Mouse (Mus musculus): ENCODE data around the gene Ticam1. TPM values are rescaled to one million over a fixed set of nuclear protein-coding genes. Genes with fewer than 3 reads are reported as not detected.

The Ticam1 gene
- total RNA-seq, 2 experiments from 2014 or later: 3.0 to 9.0 TPM

DNA sequence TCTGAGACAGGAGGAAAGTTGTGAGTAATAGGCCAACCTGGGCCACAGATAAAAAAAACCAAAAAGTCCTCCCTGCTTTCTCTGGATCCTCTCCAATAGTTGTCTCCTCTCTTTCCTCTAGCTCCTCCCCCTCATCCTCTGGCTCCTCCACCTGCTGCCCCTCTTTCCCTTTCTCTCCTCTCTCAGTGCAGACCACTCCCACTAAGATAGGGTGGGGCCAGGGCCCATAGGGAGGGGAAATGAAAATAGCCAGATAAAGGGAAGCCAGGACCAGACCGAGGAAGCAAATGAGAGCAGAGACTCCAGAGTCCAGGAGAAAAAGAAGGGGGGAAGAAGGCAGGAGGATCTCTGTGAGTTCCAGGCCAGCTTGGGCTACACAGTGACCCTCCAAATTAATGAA is 51.7 kb downstream of the Ticam1 start:
- ATAC-seq (replicated peaks; ENCODE audit: poor library complexity): peak; percentile 31; the same call in 1 of the 2 replicates

- peak; percentile 52 for ATAC-seq (replicated peaks; ENCODE audit: poor library complexity)
These were observed 56.8 kb downstream of the Ticam1 start for GRCm38 (mm10) chr17:56219805-56220204.

Other genes with a start within 250 kb of the Ticam1 start
- 19.1 TPM in 2 replicates for gene Sh3gl1, start 240.2 kb downstream of the Ticam1 start, total RNA-seq (2015)
- gene Sh3gl1, start 240.2 kb downstream of the Ticam1 start, total RNA-seq (2017): 22.1 and 25.0 TPM in 2 replicates
- gene Chaf1a, start 236.3 kb downstream of the Ticam1 start, total RNA-seq (2015): 15.5 and 16.7 TPM in 2 replicates
- gene Chaf1a, start 236.3 kb downstream of the Ticam1 start, total RNA-seq (2017): 32.3 and 33.9 TPM in 2 replicates
- 13.6 and 13.7 TPM in 2 replicates for gene Ubxn6, start 201.8 kb downstream of the Ticam1 start, total RNA-seq (2015)
- 17.4 and 19.9 TPM in 2 replicates for gene Ubxn6, start 201.8 kb downstream of the Ticam1 start, total RNA-seq (2017)
- gene Hdgfl2, start 197.2 kb downstream of the Ticam1 start, total RNA-seq (2015): 20.7 and 25.4 TPM in 2 replicates
- gene Hdgfl2, start 197.2 kb downstream of the Ticam1 start, total RNA-seq (2017): 80.0 and 87.8 TPM in 2 replicates
- not detected in 2 replicates for gene Plin4, start 167.0 kb downstream of the Ticam1 start, total RNA-seq (2015)
- not detected in 2 replicates for gene Plin4, start 167.0 kb downstream of the Ticam1 start, total RNA-seq (2017)
- 0.17 TPM in 1 of 2 replicates, not detected in the other for gene Plin5, start 159.2 kb downstream of the Ticam1 start, total RNA-seq (2015)
- gene Plin5, start 159.2 kb downstream of the Ticam1 start, total RNA-seq (2017): 0.14 TPM in 1 of 2 replicates, not detected in the other
- gene Lrg1, start 154.8 kb downstream of the Ticam1 start, total RNA-seq (2015): 1.6 and 3.6 TPM in 2 replicates
- 1.4 and 4.7 TPM in 2 replicates for gene Lrg1, start 154.8 kb downstream of the Ticam1 start, total RNA-seq (2017)
- gene Sema6b, start 136.4 kb downstream of the Ticam1 start, total RNA-seq (2015): 1.8 and 2.2 TPM in 2 replicates
- gene Sema6b, start 136.4 kb downstream of the Ticam1 start, total RNA-seq (2017): 3.2 and 4.9 TPM in 2 replicates
- gene Tnfaip8l1, start 114.3 kb downstream of the Ticam1 start, total RNA-seq (2015): 1.5 and 2.2 TPM in 2 replicates
- gene Tnfaip8l1, start 114.3 kb downstream of the Ticam1 start, total RNA-seq (2017): 0.91 and 2.8 TPM in 2 replicates
- 55.1 and 56.1 TPM in 2 replicates for gene Mydgf, start 92.9 kb downstream of the Ticam1 start, total RNA-seq (2015)
- 50.4 and 57.1 TPM in 2 replicates for gene Mydgf, start 92.9 kb downstream of the Ticam1 start, total RNA-seq (2017)
- gene Dpp9, start 57.9 kb downstream of the Ticam1 start, total RNA-seq (2015): 27.0 and 31.0 TPM in 2 replicates
- gene Dpp9, start 57.9 kb downstream of the Ticam1 start, total RNA-seq (2017): 15.7 and 19.9 TPM in 2 replicates
- 15.3 and 15.9 TPM in 2 replicates for gene Fem1a, start 20.0 kb downstream of the Ticam1 start, total RNA-seq (2015)
- 20.7 and 23.4 TPM in 2 replicates for gene Fem1a, start 20.0 kb downstream of the Ticam1 start, total RNA-seq (2017)
- gene Plin3, start 16.1 kb upstream of the Ticam1 start, total RNA-seq (2015): 7.3 and 8.1 TPM in 2 replicates
- gene Plin3, start 16.1 kb upstream of the Ticam1 start, total RNA-seq (2017): 28.1 TPM in 2 replicates
- not detected in 2 replicates for gene Arrdc5, start 23.5 kb upstream of the Ticam1 start, total RNA-seq (2015)
- not detected in 2 replicates for gene Arrdc5, start 23.5 kb upstream of the Ticam1 start, total RNA-seq (2017)
- gene Uhrf1, start 26.5 kb upstream of the Ticam1 start, total RNA-seq (2015): 67.8 and 80.7 TPM in 2 replicates
- 151 and 160 TPM in 2 replicates for gene Uhrf1, start 26.5 kb upstream of the Ticam1 start, total RNA-seq (2017)
- 6.7 and 8.5 TPM in 2 replicates for gene Kdm4b, start 49.3 kb upstream of the Ticam1 start, total RNA-seq (2015)
- 5.9 and 7.3 TPM in 2 replicates for gene Kdm4b, start 49.3 kb upstream of the Ticam1 start, total RNA-seq (2017)
- 35.9 and 39.7 TPM in 2 replicates for gene Ptprs, start 199.7 kb upstream of the Ticam1 start, total RNA-seq (2015)
- 35.3 and 38.5 TPM in 2 replicates for gene Ptprs, start 199.7 kb upstream of the Ticam1 start, total RNA-seq (2017)
- not detected in 2 replicates for gene Znrf4, start 235.6 kb upstream of the Ticam1 start, total RNA-seq (2015)
- gene Znrf4, start 235.6 kb upstream of the Ticam1 start, total RNA-seq (2017): not detected in 2 replicates

Data from megakaryocyte progenitor cell, adult 5-6 weeks (primary cell).